Mouse (Mus musculus): Measurements from ENCODE around the gene Cuta. TPM values are rescaled to one million over a fixed set of nuclear protein-coding genes. Genes with fewer than 3 reads are reported as not detected.

Cuta gene
- polyA plus RNA-seq, 1 experiment from 2014 or later, result 152 TPM

- Histone ChIP-seq H3K4me1 (peaks cover 62% of the 10 kb centered on the region), H3K27ac (replicated peaks) (peak overlapping the region; percentile 82), H3K4me2 (peak overlapping the region; percentile 72), H3K9ac (peak overlapping the region; percentile 84), H3K4me3 (peak overlapping the region; percentile 51), H3K27me3 (replicated peaks) (0 out of 2 replicates have a peak, but pooled peaks cover 3% of the 10 kb centered on the region), H3K36me3 (no peaks in the 10 kb centered on the region), H3K9me3 (no peaks in the 10 kb centered on the region)
- 28% methylated on average over 13 of the region's 13 CpGs for WGBS
- ATAC-seq (ENCODE audit: extremely low read depth, insufficient number of reproducible peaks, low FRiP score, low TSS enrichment), result no peak
These were observed 6.6 kb upstream of the Cuta start for GRCm38 (mm10) chr17:26945824-26946495.

GRCm38 (mm10) chr17:26941841-26942570 lies 2.6 kb upstream of the Cuta start:
- H3K9ac ChIP-seq, result peak overlapping the region; percentile 87
- no peak for ATAC-seq (ENCODE audit: extremely low read depth, insufficient number of reproducible peaks, low FRiP score, low TSS enrichment)
- H3K27ac ChIP-seq (replicated peaks), result peak overlapping the region; percentile 98; the same call in 1 of the 2 replicates
- WGBS, result 25% methylated on average over 4 of the region's 4 CpGs
- peak overlapping the region; percentile 56 for H3K4me3 ChIP-seq
- peak overlapping the region; percentile 99 for H3K4me2 ChIP-seq
- H3K36me3 ChIP-seq, result peaks cover 6% of the 10 kb centered on the region
- H3K4me1 ChIP-seq, result peaks cover 58% of the 10 kb centered on the region
- 0 out of 2 replicates have a peak, but pooled peaks cover 3% of the 10 kb centered on the region for H3K27me3 ChIP-seq (replicated peaks)
- H3K9me3 ChIP-seq, result no peaks in the 10 kb centered on the region

- peaks cover 51% of the 10 kb centered on the region for H3K4me1 ChIP-seq
- 3% methylated on average over 19 of the region's 24 CpGs for WGBS
- no peak for ATAC-seq (ENCODE audit: extremely low read depth, insufficient number of reproducible peaks, low FRiP score, low TSS enrichment)
These were observed 1.8 kb upstream of the Cuta start, which contains the start of gene Syngap1 for GRCm38 (mm10) chr17:26941031-26941789. Gene Syngap1 (plus strand): TSS chr17:26941253.

GRCm38 (mm10) chr17:26939973-26940300 lies 568 bp upstream of the Cuta start:
- peak overlapping the region; percentile 73 for H3K4me3 ChIP-seq
- H3K4me1 ChIP-seq, result peaks cover 43% of the 10 kb centered on the region
- peak overlapping the region; percentile 99 for H3K4me2 ChIP-seq
- peaks cover 27% of the 10 kb centered on the region for H3K36me3 ChIP-seq
- 2% methylated on average over 3 of the region's 3 CpGs for WGBS
- ATAC-seq (ENCODE audit: extremely low read depth, insufficient number of reproducible peaks, low FRiP score, low TSS enrichment), result no peak
- H3K9ac ChIP-seq, result peak overlapping the region; percentile 88
- no peaks in the 10 kb centered on the region for H3K9me3 ChIP-seq
- peak overlapping the region; percentile 98 for H3K27ac ChIP-seq (replicated peaks)
- H3K27me3 ChIP-seq (replicated peaks), result 0 out of 2 replicates have a peak, but pooled peaks cover under 1% of the 10 kb centered on the region

More at GRCm38 (mm10) chr17:26941031-26941789, 1.8 kb upstream of the Cuta start, which contains the start of gene Syngap1:
- Histone ChIP-seq H3K27ac (replicated peaks) (peak within 1 kb of the TSS; percentile 98), H3K9me3 (no peaks in the 10 kb centered on the region), H3K9ac (peak within 1 kb of the TSS; percentile 88), H3K4me2 (peak within 1 kb of the TSS; percentile 99), H3K4me3 (peak within 1 kb of the TSS; percentile 73), H3K27me3 (replicated peaks) (0 out of 2 replicates have a peak, but pooled peaks cover 3% of the 10 kb centered on the region), H3K36me3 (peaks cover 14% of the 10 kb centered on the region)

GRCm38 (mm10) chr17:26938731-26939130 lies 638 bp downstream of the Cuta start:
- peaks cover 37% of the 10 kb centered on the region for H3K36me3 ChIP-seq
- peak overlapping the region; percentile 93 for H3K9ac ChIP-seq
- ATAC-seq (ENCODE audit: extremely low read depth, insufficient number of reproducible peaks, low FRiP score, low TSS enrichment), result no peak
- H3K4me1 ChIP-seq, result peaks cover 52% of the 10 kb centered on the region
- peak overlapping the region; percentile 88 for H3K27ac ChIP-seq (replicated peaks)
- H3K4me2 ChIP-seq, result peak overlapping the region; percentile 99
- H3K9me3 ChIP-seq, result no peaks in the 10 kb centered on the region
- H3K4me3 ChIP-seq, result peak overlapping the region; percentile 73
- H3K27me3 ChIP-seq (replicated peaks), result no peaks in the 10 kb centered on the region
- WGBS, result under 1% methylated on average over 22 of the region's 22 CpGs

- H3K36me3 ChIP-seq, result peaks cover 37% of the 10 kb centered on the region
- H3K9ac ChIP-seq, result peak overlapping the region; percentile 93
- peak overlapping the region; percentile 99 for H3K4me2 ChIP-seq
- peaks cover 58% of the 10 kb centered on the region for H3K4me1 ChIP-seq
- WGBS, result 47% methylated on average over 16 of the region's 16 CpGs
- ATAC-seq (ENCODE audit: extremely low read depth, insufficient number of reproducible peaks, low FRiP score, low TSS enrichment), result no peak
- H3K4me3 ChIP-seq, result peak overlapping the region; percentile 73
- H3K27me3 ChIP-seq (replicated peaks), result no peaks in the 10 kb centered on the region
- H3K27ac ChIP-seq (replicated peaks), result peak overlapping the region; percentile 88
- no peaks in the 10 kb centered on the region for H3K9me3 ChIP-seq
These were observed 1.3 kb downstream of the Cuta start for GRCm38 (mm10) chr17:26937883-26938695.

GRCm38 (mm10) chr17:26936921-26937695 lies 2.3 kb downstream of the Cuta start:
- H3K4me1 ChIP-seq, result peaks cover 57% of the 10 kb centered on the region

GRCm38 (mm10) chr17:26936453-26936852 lies 2.9 kb downstream of the Cuta start:
- Histone ChIP-seq H3K4me3 (no peak overlapping the region), H3K4me2 (no peak overlapping the region), H3K9ac (no peak overlapping the region), H3K9me3 (no peaks in the 10 kb centered on the region), H3K36me3 (peaks cover 40% of the 10 kb centered on the region), H3K27me3 (replicated peaks) (no peaks in the 10 kb centered on the region), H3K4me1 (peaks cover 50% of the 10 kb centered on the region), H3K27ac (replicated peaks) (no peak overlapping the region)
- no peak for ATAC-seq (ENCODE audit: extremely low read depth, insufficient number of reproducible peaks, low FRiP score, low TSS enrichment)
- whole genome bisulfite sequencing, result 71% methylated on average over 12 of the region's 12 CpGs

More at GRCm38 (mm10) chr17:26936921-26937695, 2.3 kb downstream of the Cuta start:
- peak overlapping the region; percentile 99 for H3K4me2 ChIP-seq
- H3K9me3 ChIP-seq, result no peaks in the 10 kb centered on the region
- H3K4me3 ChIP-seq, result no peak overlapping the region
- H3K27ac ChIP-seq (replicated peaks), result no peak overlapping the region
- no peak for ATAC-seq (ENCODE audit: extremely low read depth, insufficient number of reproducible peaks, low FRiP score, low TSS enrichment)
- H3K27me3 ChIP-seq (replicated peaks), result no peaks in the 10 kb centered on the region
- WGBS, result 82% methylated on average over 15 of the region's 15 CpGs
- peaks cover 37% of the 10 kb centered on the region for H3K36me3 ChIP-seq
- H3K9ac ChIP-seq, result peak overlapping the region; percentile 93

- H3K36me3 ChIP-seq, result peaks cover 54% of the 10 kb centered on the region
- H3K4me2 ChIP-seq, result no peak overlapping the region
- WGBS, result 86% methylated on average over 9 of the region's 9 CpGs
- H3K9ac ChIP-seq, result no peak overlapping the region
- no peak overlapping the region for H3K4me3 ChIP-seq
- no peaks in the 10 kb centered on the region for H3K27me3 ChIP-seq (replicated peaks)
- no peaks in the 10 kb centered on the region for H3K9me3 ChIP-seq
- peaks cover 38% of the 10 kb centered on the region for H3K4me1 ChIP-seq
- ATAC-seq (ENCODE audit: extremely low read depth, insufficient number of reproducible peaks, low FRiP score, low TSS enrichment), result no peak
- H3K27ac ChIP-seq (replicated peaks), result no peak overlapping the region
These were observed 4.3 kb downstream of the Cuta start for GRCm38 (mm10) chr17:26935027-26935426.

Measured in heart, embryonic 13.5 days (tissue).